Mouse (Mus musculus): ENCODE measurements around the gene Ydjc. TPM values are rescaled to one million over a fixed set of nuclear protein-coding genes. Genes with fewer than 3 reads are reported as not detected.

Gene Ydjc
- total RNA-seq, 1 experiment from 2014 or later: 16.8 TPM

- peak; percentile 72 to 82 for ATAC-seq (replicated peaks in 1 of 2; ENCODE audit: insufficient read depth in 1 of 2, low FRiP score in 2 of 2, low TSS enrichment in 1 of 2, low read depth in 1 of 2, poor library complexity in 2 of 2, severe bottlenecking in 2 of 2)
Observed at GRCm38 (mm10) chr16:17200953-17201707, 56.7 kb downstream of the Ydjc start.

- peak in 1 of 2 experiments; percentile 46; a peak in 2 of 4 replicates for ATAC-seq (replicated peaks in 1 of 2; ENCODE audit: insufficient read depth in 1 of 2, low FRiP score in 2 of 2, low TSS enrichment in 1 of 2, low read depth in 1 of 2, poor library complexity in 2 of 2, severe bottlenecking in 2 of 2)
Observed at GRCm38 (mm10) chr16:17201977-17202376, 57.6 kb downstream of the Ydjc start.

- no peak for ATAC-seq (replicated peaks in 1 of 2; ENCODE audit: insufficient read depth in 1 of 2, low FRiP score in 2 of 2, low TSS enrichment in 1 of 2, low read depth in 1 of 2, poor library complexity in 2 of 2, severe bottlenecking in 2 of 2)
Observed at GRCm38 (mm10) chr16:17202549-17202948, 58.1 kb downstream of the Ydjc start, which contains the start of gene Ube2l3. Gene Ube2l3, minus strand, starts transcription at chr16:17202649.

- no peak for ATAC-seq (replicated peaks in 1 of 2; ENCODE audit: insufficient read depth in 1 of 2, low FRiP score in 2 of 2, low TSS enrichment in 1 of 2, low read depth in 1 of 2, poor library complexity in 2 of 2, severe bottlenecking in 2 of 2)
Observed at GRCm38 (mm10) chr16:17204990-17205389, 60.6 kb downstream of the Ydjc start.

GRCm38 (mm10) chr16:17208389-17209361 lies 64.3 kb downstream of the Ydjc start, which contains the start of gene Rimbp3:
Gene Rimbp3, plus strand, starts transcription at chr16:17208603.
- peak; percentile 50 to 61 for ATAC-seq (replicated peaks in 1 of 2; ENCODE audit: insufficient read depth in 1 of 2, low FRiP score in 2 of 2, low TSS enrichment in 1 of 2, low read depth in 1 of 2, poor library complexity in 2 of 2, severe bottlenecking in 2 of 2)

- ATAC-seq (replicated peaks in 1 of 2; ENCODE audit: insufficient read depth in 1 of 2, low FRiP score in 2 of 2, low TSS enrichment in 1 of 2, low read depth in 1 of 2, poor library complexity in 2 of 2, severe bottlenecking in 2 of 2): 0 out of 4 replicates have a peak, but pooled peaks of 1 of the 2 experiments have one; percentile 9
Observed at GRCm38 (mm10) chr16:17209404-17209960, 65.1 kb downstream of the Ydjc start.

Other genes starting within 250 kb of the Ydjc start
- gene Ppm1f, start 248.2 kb upstream of the Ydjc start, total RNA-seq (2017): 24.6 and 28.1 TPM in 2 replicates
- gene Mapk1, start 161.2 kb upstream of the Ydjc start, total RNA-seq (2017): 119 and 156 TPM in 2 replicates
- 13.5 and 14.4 TPM in 2 replicates for gene Ypel1, start 74.9 kb upstream of the Ydjc start, total RNA-seq (2017)
- 85.2 and 117 TPM in 2 replicates for gene Ppil2, start 33.4 kb upstream of the Ydjc start, total RNA-seq (2017)
- gene 2610318N02Rik, start 19.5 kb upstream of the Ydjc start, total RNA-seq (2017): 5.0 and 9.0 TPM in 2 replicates
- 24.2 and 26.2 TPM in 2 replicates for gene Sdf2l1, start 12.2 kb upstream of the Ydjc start, total RNA-seq (2017)
- 0.35 and 4.3 TPM in 2 replicates for gene Ccdc116, start 2.6 kb downstream of the Ydjc start, total RNA-seq (2017)
- gene Ube2l3, start 58.0 kb downstream of the Ydjc start, total RNA-seq (2017): 99.6 and 120 TPM in 2 replicates
- gene Rimbp3, start 64.0 kb downstream of the Ydjc start, total RNA-seq (2017): 0.25 and 0.50 TPM in 2 replicates
- gene Hic2, start 89.0 kb downstream of the Ydjc start, total RNA-seq (2017): 2.9 and 3.9 TPM in 2 replicates
- 12.4 and 27.3 TPM in 2 replicates for gene Tmem191c, start 131.5 kb downstream of the Ydjc start, total RNA-seq (2017)
- gene Serpind1, start 186.8 kb downstream of the Ydjc start, total RNA-seq (2017): not detected in 2 replicates

Measured in hematopoietic stem cell, adult 5-6 weeks (primary cell).